8 mouse cellular contexts compared by ENCODE assay signal in the genomic region with DNA sequence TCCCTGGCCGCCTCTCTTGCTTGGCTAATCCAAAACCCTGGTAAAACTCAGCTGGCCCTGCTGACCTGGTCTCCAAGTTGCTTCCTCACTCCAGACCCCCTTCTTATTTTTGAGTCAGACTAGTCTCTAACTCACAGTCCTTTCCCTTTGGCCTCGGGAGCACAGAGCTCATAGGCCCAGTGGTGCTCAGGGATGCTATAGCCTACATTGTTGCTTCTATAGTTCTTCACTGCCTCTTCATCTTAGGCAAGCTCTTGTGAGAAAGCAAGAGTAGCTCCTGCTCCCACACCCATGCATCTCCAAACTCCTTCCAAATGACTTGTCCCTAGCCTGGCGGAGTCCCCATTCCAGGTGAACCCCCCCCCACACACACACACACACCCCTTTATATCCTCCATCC. TPM values are rescaled to one million over a fixed set of nuclear protein-coding genes. Genes with fewer than 3 reads are reported as not detected.
A peak's percentile ranks its signal among the peaks of the same experiment; 100 is the strongest.
DNase-seq lines count a peak whose midpoint lies in the region; ATAC-seq lines count a peak whose summit lies in the region.

No protein-coding gene starts in this region.

- 68% methylated on average over 3 of the region's 3 CpGs for WGBS in neural tube, embryonic 11.5 days

- H3K9me3 ChIP-seq in megakaryocyte, embryonic 14.5 days: no peaks in the 10 kb centered on the region
- no peaks in the 10 kb centered on the region for H3K9me3 ChIP-seq in neural tube, embryonic 11.5 days (ENCODE audit: control insufficient read depth, low read length)

- DNase-seq in cerebellum, adult 11-12 months: peak; percentile 27
- DNase-seq in cerebellum, postnatal 36 days: no peak
- peak; percentile 6 for DNase-seq in kidney, postnatal 10 days
- no peak for DNase-seq in neural tube, embryonic 11.5 days (ENCODE audit: low spot score)
- DNase-seq in urinary bladder, postnatal 36 days (ENCODE audit: low spot score in 2 of 2): no peak
- DNase-seq in adrenal gland, adult 18-20 months (ENCODE audit: low spot score in 2 of 2): no peak

- H3K27me3 ChIP-seq in megakaryocyte, embryonic 14.5 days (replicated peaks): no peaks in the 10 kb centered on the region
- no peaks in the 10 kb centered on the region for H3K27me3 ChIP-seq in neural tube, embryonic 11.5 days (ENCODE audit: control insufficient read depth, insufficient read depth, low read length)

- no peak overlapping the region for H3K27ac ChIP-seq in neural tube, embryonic 11.5 days (ENCODE audit: low read depth, low read length)

- H3K4me2 ChIP-seq in neural tube, embryonic 11.5 days (ENCODE audit: low read depth): peak overlapping the region; percentile 86

- ATAC-seq in megakaryocyte, adult 5-6 weeks (ENCODE audit: poor library complexity, severe bottlenecking): no peak
- ATAC-seq in neural tube, embryonic 11.5 days (ENCODE audit: insufficient read depth, low FRiP score, low TSS enrichment): no peak

- peaks cover 66% of the 10 kb centered on the region for H3K4me1 ChIP-seq in megakaryocyte, embryonic 14.5 days
- H3K4me1 ChIP-seq in neural tube, embryonic 11.5 days (ENCODE audit: control insufficient read depth, insufficient read depth, low read length): peaks cover 9% of the 10 kb centered on the region

- H3K36me3 ChIP-seq in megakaryocyte, embryonic 14.5 days (replicated peaks; ENCODE audit: low read length): peaks cover 40% of the 10 kb centered on the region
- H3K36me3 ChIP-seq in neural tube, embryonic 11.5 days (ENCODE audit: control insufficient read depth, insufficient read depth, low read length): peaks cover 15% of the 10 kb centered on the region

- H3K4me3 ChIP-seq in megakaryocyte, embryonic 14.5 days (replicated peaks): peak overlapping the region; percentile 100
- peak overlapping the region; percentile 72 for H3K4me3 ChIP-seq in neural tube, embryonic 11.5 days (ENCODE audit: low read depth, low read length)

- peak overlapping the region; percentile 79 for H3K9ac ChIP-seq in neural tube, embryonic 11.5 days (ENCODE audit: low read length)

RNA-seq across cellular contexts. Expression of gene Ndufb7, which starts 1.2 kb away (rescaled TPM):
- 84.7 and 511 TPM in 2 replicates for polyA plus RNA-seq in megakaryocyte, embryonic 14.5 days (2012; ENCODE audit: insufficient read depth, low replicate concordance)
- total RNA-seq in megakaryocyte, adult 5-6 weeks (2015): 132 and 161 TPM in 2 replicates
- 205 and 227 TPM in 2 replicates for total RNA-seq in megakaryocyte, adult 5-6 weeks (2017)
- polyA plus RNA-seq in neural tube, embryonic 11.5 days (2014; fragmentation: Nextera tagmentation; extraction: Ambion mirVana): 326 and 331 TPM in 2 replicates
- 100 to 1,000 TPM; 220 to 282 TPM for total RNA-seq in adrenal gland, adult 18-20 months (2021)

RNA-seq across cellular contexts. Expression of gene Olfr370, which starts 32.1 kb away (rescaled TPM):
- polyA plus RNA-seq in megakaryocyte, embryonic 14.5 days (2012; ENCODE audit: insufficient read depth, low replicate concordance): not detected in 2 replicates
- total RNA-seq in megakaryocyte, adult 5-6 weeks (2015): not detected in 2 replicates
- not detected in 2 replicates for total RNA-seq in megakaryocyte, adult 5-6 weeks (2017)
- not detected in 2 replicates for polyA plus RNA-seq in neural tube, embryonic 11.5 days (2014; fragmentation: Nextera tagmentation; extraction: Ambion mirVana)
- total RNA-seq in adrenal gland, adult 18-20 months (2021): not detected

RNA-seq across cellular contexts. Expression of gene Tecr, which starts 40.1 kb away (rescaled TPM):
- polyA plus RNA-seq in megakaryocyte, embryonic 14.5 days (2012; ENCODE audit: insufficient read depth, low replicate concordance): 406 and 513 TPM in 2 replicates
- 282 and 314 TPM in 2 replicates for total RNA-seq in megakaryocyte, adult 5-6 weeks (2015)
- total RNA-seq in megakaryocyte, adult 5-6 weeks (2017): 248 and 255 TPM in 2 replicates
- 734 and 760 TPM in 2 replicates for polyA plus RNA-seq in neural tube, embryonic 11.5 days (2014; fragmentation: Nextera tagmentation; extraction: Ambion mirVana)
- total RNA-seq in adrenal gland, adult 18-20 months (2021): 100 to 1,000 TPM; 498 to 523 TPM

RNA-seq across cellular contexts. Expression of gene Dnajb1, which starts 40.3 kb away (rescaled TPM):
- polyA plus RNA-seq in megakaryocyte, embryonic 14.5 days (2012; ENCODE audit: insufficient read depth, low replicate concordance): 23.3 and 30.5 TPM in 2 replicates
- 40.0 and 40.7 TPM in 2 replicates for total RNA-seq in megakaryocyte, adult 5-6 weeks (2015)
- 26.4 and 34.4 TPM in 2 replicates for total RNA-seq in megakaryocyte, adult 5-6 weeks (2017)
- 64.9 and 68.9 TPM in 2 replicates for polyA plus RNA-seq in neural tube, embryonic 11.5 days (2014; fragmentation: Nextera tagmentation; extraction: Ambion mirVana)
- total RNA-seq in adrenal gland, adult 18-20 months (2021): 10 to 100 TPM; 75.9 to 83.0 TPM

Comparison
In these comparisons a context has a peak if more than half of its experiments do, and no peak if none do; other contexts are left out.
1. DNase-seq: peak in cerebellum, adult 11-12 months (single experiment) and kidney, postnatal 10 days (single experiment); none in cerebellum, postnatal 36 days (0 of 2), neural tube, embryonic 11.5 days (single experiment), urinary bladder, postnatal 36 days (0 of 2) and adrenal gland, adult 18-20 months (0 of 2).